Mouse (Mus musculus) urinary bladder, postnatal 0 days (tissue): Measurements from ENCODE around the gene Uhrf2. TPM values are rescaled to one million over a fixed set of nuclear protein-coding genes. Genes with fewer than 3 reads are reported as not detected.

Source experiments
- polyA plus RNA-seq: library from polyadenylated mRNA; unstranded; fragments of >200 nt; fragmentation: Nextera tagmentation; extraction: Ambion mirVana; gene quantifications from 2 replicates; pipeline ENCODE4 v1.2.1, GENCODE M21; 2015

The Uhrf2 gene
- polyA plus RNA-seq, result 24.6 and 28.7 TPM in 2 replicates

GRCm38 (mm10) chr19:30029894-30030635 lies at the start of gene Uhrf2:
Gene Uhrf2, plus strand, starts transcription at chr19:30030513.

GRCm38 (mm10) chr19:30003621-30004020 lies 26.7 kb upstream of the Uhrf2 start, which contains the start of gene Trpd52l3:
Gene Trpd52l3, plus strand, starts transcription at chr19:30003790.

Other genes starting within 250 kb of the Uhrf2 start
- 2.4 and 2.8 TPM in 2 replicates for gene 9930021J03Rik, start 224.5 kb upstream of the Uhrf2 start, polyA plus RNA-seq
- gene Ranbp6, start 217.5 kb upstream of the Uhrf2 start, polyA plus RNA-seq, result 7.7 and 9.5 TPM in 2 replicates
- gene Il33, start 105.4 kb upstream of the Uhrf2 start, polyA plus RNA-seq, result 16.1 and 20.0 TPM in 2 replicates
- gene Trpd52l3, start 26.7 kb upstream of the Uhrf2 start, polyA plus RNA-seq, result not detected in 2 replicates
- gene Gldc, start 144.9 kb downstream of the Uhrf2 start, polyA plus RNA-seq, result 12.3 and 14.8 TPM in 2 replicates
- 0.16 TPM in 1 of 2 replicates, not detected in the other for gene Mbl2, start 202.4 kb downstream of the Uhrf2 start, polyA plus RNA-seq